Mouse (Mus musculus) macrophage (primary cell): ENCODE measurements around the gene Akr1b8. TPM values are rescaled to one million over a fixed set of nuclear protein-coding genes. Genes with fewer than 3 reads are reported as not detected.
"Not testable (repeated sequence)": the region's sequence is repeated elsewhere in the genome, so short reads cannot be mapped to it uniquely, and the experiment has no call there.

Source experiments
- H3K27ac ChIP-seq: fragments of 350-480 bp; formaldehyde crosslinking; 2 replicates; pipeline ENCODE4 v1.9.0; 2021
- H3K36me3 ChIP-seq: fragments of 350-480 bp; formaldehyde crosslinking; 2 replicates; pipeline ENCODE4 v1.9.0; 2021; ENCODE audit errors: inconsistent target
- H3K4me3 ChIP-seq: fragments of 350-480 bp; formaldehyde crosslinking; 2 replicates; pipeline ENCODE4 v1.9.0; 2021; ENCODE audit errors: inconsistent target
- H3K79me2 ChIP-seq: fragments of 350-480 bp; formaldehyde crosslinking; 2 replicates; pipeline ENCODE4 v1.9.0; 2021; ENCODE audit errors: inconsistent target
- WGBS: methylation state at CpG from one replicate; pipeline ENCODE4 v1.1.7; 2026; ENCODE audit warnings: inconsistent platforms; ENCODE audit not compliant: missing documents; 5-methylcytosine and 5-hydroxymethylcytosine counted together
- polyA plus RNA-seq: library from polyadenylated mRNA; stranded (reverse); fragments of 250-400 nt; gene quantifications from 3 replicates; pipeline ENCODE4 v1.2.4, GENCODE M21; 2018; ENCODE audit warnings: inconsistent platforms

Gene Akr1b8
- polyA plus RNA-seq, 1 experiment from 2014 or later, result 28.5 TPM

DNA sequence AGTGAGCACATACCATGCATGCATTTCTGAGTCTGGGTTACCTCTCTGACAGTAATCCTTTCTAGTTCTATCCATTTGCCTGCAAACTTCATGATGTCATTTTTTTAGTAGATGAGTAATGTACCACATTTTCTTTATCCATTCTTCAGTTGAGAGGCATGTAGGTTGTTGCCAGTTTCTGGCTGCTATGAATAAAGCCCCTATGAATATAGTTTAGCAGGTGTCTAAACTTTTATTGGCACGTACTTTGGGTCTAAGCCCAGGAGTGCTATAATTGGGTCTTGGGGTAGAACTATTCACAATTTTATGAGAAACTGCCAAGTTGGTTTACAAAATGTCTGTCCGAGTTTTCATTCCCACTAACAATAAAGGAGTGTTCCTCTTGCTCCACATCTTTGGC is 16.1 kb upstream of the Akr1b8 start:
- no peak overlapping the region for H3K27ac ChIP-seq
- H3K79me2 ChIP-seq, result no peaks in the 10 kb centered on the region
- 94% methylated on average over 2 of the region's 2 CpGs for WGBS

DNA sequence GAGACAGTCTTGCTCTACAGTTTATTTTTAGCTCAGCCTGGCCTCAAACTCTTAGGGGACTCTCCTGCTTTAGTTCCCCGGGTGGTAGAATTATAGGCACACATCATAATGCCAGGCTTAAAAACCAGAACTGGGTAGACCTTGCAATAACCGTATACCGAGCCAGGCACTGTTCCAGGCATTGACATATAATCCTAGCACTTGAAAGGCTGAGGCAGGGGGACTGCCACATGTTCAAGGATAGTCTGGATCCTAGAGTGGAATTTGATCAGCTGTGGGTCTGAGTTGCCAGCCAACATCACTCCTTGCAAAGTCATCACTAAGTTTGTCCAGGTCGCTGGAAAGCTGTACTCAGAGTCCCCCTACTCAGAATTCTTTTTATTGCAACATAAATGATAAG is 11.9 kb upstream of the Akr1b8 start:
- Histone ChIP-seq H3K4me3 (no peak overlapping the region), H3K36me3 (no peaks in the 10 kb centered on the region), H3K27ac (no peak overlapping the region), H3K79me2 (no peaks in the 10 kb centered on the region)
- 93% methylated on average over 4 of the region's 4 CpGs for whole genome bisulfite sequencing

More for the DNA sequence above, 16.1 kb upstream of the Akr1b8 start:
- Histone ChIP-seq H3K36me3 (no peaks in the 10 kb centered on the region), H3K4me3 (no peak overlapping the region)

DNA sequence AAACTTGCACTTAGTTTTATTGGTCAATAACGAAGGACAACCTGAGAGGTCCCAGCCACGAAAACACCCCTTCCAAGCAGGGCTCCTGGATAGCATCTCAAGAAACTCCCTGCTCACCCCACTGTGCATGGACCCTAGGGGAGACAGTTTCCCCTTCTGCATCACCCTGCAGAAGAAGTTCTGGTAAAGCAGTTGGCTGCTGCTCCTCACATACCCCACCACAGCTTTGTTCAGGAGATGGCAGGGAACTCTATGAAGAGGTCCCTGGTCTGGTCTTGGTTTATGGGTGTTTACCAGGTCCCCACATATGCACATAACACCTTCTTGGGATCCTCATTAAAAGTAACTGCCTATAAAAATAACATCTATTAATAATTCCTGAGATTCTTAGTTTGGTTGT is 11.4 kb upstream of the Akr1b8 start:
- WGBS, result 96% methylated on average over 2 of the region's 2 CpGs
- no peaks in the 10 kb centered on the region for H3K36me3 ChIP-seq
- H3K4me3 ChIP-seq, result no peak overlapping the region
- no peaks in the 10 kb centered on the region for H3K79me2 ChIP-seq
- no peak overlapping the region for H3K27ac ChIP-seq

DNA sequence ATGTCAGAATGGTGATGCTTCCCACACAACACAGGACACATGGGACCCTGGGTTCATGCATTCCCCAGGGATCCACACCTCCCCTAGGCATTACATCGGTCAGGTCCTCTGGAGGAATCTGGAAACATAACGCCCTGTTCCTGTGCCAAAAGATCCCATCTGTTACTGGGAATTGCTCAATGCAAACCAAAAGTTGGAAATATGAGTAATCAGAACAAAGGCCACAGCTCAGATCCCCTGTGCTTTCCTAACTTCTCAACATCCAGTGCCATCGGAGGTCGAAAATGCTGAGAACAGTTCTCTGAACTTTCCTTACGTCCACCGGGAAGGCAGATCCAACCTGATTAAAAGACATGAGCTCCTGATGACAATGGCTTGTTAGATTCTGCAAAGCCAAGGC is 10.5 kb upstream of the Akr1b8 start:
- Histone ChIP-seq H3K4me3 (no peak overlapping the region), H3K36me3 (no peaks in the 10 kb centered on the region), H3K27ac (no peak overlapping the region), H3K79me2 (no peaks in the 10 kb centered on the region)
- 90% methylated on average over 6 of the region's 6 CpGs for WGBS

DNA sequence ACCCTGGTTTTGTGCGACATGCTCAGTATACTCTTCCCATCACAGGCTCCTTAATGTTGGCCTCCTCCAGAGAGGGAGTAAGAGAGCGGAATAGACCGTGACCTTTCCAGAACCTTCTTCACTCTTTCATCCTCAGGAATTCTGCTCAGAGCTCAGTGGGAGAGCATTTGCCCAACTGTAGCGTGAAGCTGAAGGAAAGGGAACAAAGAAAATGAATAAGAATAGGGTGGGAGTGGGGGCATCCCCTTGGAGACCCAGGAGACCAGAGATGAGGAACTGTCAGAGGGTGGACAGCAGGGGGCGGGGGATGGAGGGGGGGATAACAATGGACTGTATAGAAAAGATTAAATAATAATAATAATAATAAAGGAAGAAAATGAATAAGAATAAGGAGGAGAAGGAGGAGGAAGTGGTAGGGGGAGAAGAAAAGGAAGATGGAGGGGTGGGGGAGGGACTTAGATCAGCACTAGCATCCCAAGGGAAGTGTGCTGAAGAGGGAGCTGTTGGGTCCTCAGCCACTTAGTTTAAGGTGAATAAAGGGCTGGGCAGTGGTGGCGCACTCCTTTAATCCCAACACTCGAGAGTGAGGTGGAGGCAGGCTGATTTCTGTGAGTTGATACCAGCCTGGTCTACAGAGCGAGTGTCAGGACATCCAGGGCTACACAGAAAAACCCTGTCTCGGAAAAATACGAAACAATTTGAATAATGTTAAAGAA is 9.6 kb upstream of the Akr1b8 start:
- no peaks in the 10 kb centered on the region for H3K36me3 ChIP-seq
- WGBS, result 86% methylated on average over 9 of the region's 10 CpGs

DNA sequence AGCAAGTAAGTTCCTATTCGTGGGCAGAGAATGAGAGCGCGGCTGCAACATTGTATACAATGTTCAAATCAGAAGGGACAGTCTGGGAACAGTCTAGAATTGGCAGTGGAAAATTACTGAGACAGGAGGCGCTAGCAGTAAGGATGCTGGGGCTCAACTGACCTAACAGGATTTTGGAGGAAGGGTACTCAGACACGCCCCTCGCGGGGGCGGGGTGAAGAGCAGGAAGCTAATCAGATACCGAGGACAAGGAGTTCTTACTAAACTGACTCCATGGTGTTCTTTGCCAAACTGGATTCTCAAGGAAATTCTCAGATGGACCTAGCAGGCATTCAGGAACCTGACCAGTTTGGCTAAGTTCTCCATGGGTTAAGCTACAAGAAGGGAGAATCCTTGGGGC is 9.0 kb upstream of the Akr1b8 start:
- no peak overlapping the region for H3K4me3 ChIP-seq
- no peaks in the 10 kb centered on the region for H3K36me3 ChIP-seq
- H3K79me2 ChIP-seq, result no peaks in the 10 kb centered on the region
- no peak overlapping the region for H3K27ac ChIP-seq
- 39% methylated on average over 9 of the region's 9 CpGs for WGBS

More for the DNA sequence above, 9.6 kb upstream of the Akr1b8 start:
- no peak overlapping the region for H3K27ac ChIP-seq
- no peaks in the 10 kb centered on the region for H3K79me2 ChIP-seq
- no peak overlapping the region for H3K4me3 ChIP-seq

DNA sequence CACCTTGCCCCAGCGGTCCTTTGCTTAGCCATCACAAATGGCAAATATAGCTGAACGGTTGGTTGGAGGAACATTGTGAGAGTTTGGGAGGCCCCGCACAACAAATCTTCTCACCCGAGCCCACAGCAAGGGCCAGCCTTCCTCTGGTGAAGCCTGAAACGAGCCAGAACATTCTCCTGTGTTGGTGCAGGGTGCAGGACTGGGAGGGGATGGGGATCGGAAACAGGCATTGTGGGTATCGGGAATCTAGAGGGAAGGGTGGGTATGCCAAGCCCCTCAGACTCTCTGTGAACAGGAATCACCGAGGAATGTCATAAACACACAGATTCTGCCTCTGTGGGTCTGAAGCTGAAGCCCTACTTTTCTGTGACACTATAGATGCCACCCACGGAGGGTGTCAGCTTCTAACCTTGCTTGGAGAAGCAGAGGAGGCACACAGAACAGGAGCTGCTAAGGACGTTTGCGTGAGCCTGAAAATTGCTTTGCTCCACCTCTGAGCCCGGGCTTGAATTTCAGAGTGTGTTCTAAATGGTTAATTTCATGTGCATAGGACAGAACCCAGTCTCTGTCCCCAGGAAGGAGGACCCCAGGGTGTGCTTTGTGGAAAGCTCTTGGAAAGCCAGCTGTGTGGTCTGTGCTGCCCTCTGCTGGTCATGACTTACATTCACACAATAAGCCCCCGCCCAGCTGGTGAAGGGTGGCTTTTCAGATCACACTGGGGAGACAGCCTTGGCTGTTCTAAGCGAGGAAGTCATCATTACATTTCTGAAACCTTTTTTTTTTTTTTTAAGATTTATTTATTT is 7.6 kb upstream of the Akr1b8 start:
- WGBS, result 64% methylated on average over 13 of the region's 14 CpGs
- no peak overlapping the region for H3K27ac ChIP-seq
- no peaks in the 10 kb centered on the region for H3K79me2 ChIP-seq
- H3K36me3 ChIP-seq, result no peaks in the 10 kb centered on the region
- no peak overlapping the region for H3K4me3 ChIP-seq

DNA sequence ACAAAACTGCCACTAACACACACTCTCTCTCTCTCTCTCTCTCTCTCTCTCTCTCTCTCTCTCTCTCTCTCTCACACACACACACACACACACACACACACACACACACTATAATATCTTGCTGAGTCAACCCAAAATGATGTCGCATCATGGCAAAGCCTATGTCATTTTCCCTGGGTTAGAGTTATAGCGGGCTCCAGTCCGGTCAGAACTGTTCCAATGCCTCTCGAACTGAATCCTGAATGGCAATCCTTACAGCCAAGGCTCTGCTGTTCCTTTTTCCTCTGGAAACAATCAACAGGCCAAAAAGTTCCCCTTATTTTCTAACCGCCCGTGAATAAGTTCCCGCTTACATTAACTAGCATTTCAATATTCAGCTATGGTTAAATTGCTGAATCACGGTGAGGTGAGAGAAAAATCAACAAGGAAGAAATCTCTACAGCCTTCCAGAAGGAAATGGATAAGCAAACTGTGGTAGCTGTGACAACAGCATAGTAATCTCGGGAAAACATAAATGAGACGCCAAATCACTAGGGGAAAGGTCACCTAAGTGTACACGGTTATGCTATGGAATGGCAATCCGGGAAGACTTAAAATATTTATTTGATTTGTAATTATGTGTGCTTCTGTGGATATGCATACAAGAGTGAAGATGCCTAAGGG is 3.8 kb upstream of the Akr1b8 start:
- H3K27ac ChIP-seq, result no peak overlapping the region
- no peaks in the 10 kb centered on the region for H3K79me2 ChIP-seq
- no peak overlapping the region for H3K4me3 ChIP-seq
- WGBS, result 75% methylated on average over 12 of the region's 12 CpGs
- no peaks in the 10 kb centered on the region for H3K36me3 ChIP-seq

DNA sequence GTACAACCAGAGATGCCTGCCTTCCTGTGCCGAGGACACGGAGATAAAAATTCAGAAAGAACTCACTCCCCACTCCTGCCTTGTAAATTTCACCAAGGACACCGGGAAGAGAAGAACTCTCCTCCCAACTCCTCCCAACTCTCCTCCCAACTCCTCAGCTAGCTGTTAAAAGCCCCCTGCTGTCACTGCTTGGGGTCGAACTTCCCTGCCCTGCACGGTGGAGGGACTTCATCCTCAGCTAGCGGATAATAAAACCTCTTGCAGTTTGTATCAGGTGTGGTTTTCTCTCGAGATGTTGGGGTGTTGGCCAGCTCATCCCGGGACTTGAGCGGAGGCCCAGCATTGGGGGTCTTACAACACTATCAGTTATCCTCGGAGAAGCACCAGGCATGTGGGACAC is 2.4 kb upstream of the Akr1b8 start:
- H3K4me3 ChIP-seq, H3K27ac ChIP-seq, H3K36me3 ChIP-seq, H3K79me2 ChIP-seq: not testable (repeated sequence)
- 83% methylated on average over 7 of the region's 10 CpGs for WGBS

DNA sequence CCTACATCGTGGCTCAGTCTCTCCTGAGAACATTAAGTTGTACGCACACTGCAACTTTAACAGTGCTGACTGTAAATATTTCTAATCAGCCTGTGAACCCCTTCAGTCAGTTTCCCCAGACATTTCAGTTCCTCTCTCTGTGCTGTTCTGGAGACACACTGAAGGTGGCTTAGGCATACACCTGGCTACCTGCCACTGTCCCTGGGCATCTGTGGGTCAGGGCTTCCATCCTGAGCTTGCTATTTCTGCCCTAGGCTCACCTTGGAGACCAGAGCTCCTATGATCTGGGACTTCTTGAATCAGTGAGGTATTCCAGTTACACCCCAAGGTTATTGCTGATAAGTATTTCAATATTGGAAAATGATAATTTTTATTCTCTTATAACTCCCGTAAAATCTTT is 1.5 kb upstream of the Akr1b8 start:
- Histone ChIP-seq H3K4me3 (no peak overlapping the region), H3K79me2 (no peaks in the 10 kb centered on the region), H3K36me3 (no peaks in the 10 kb centered on the region), H3K27ac (no peak overlapping the region)
- WGBS, result 100% methylated on average over 3 of the region's 3 CpGs

DNA sequence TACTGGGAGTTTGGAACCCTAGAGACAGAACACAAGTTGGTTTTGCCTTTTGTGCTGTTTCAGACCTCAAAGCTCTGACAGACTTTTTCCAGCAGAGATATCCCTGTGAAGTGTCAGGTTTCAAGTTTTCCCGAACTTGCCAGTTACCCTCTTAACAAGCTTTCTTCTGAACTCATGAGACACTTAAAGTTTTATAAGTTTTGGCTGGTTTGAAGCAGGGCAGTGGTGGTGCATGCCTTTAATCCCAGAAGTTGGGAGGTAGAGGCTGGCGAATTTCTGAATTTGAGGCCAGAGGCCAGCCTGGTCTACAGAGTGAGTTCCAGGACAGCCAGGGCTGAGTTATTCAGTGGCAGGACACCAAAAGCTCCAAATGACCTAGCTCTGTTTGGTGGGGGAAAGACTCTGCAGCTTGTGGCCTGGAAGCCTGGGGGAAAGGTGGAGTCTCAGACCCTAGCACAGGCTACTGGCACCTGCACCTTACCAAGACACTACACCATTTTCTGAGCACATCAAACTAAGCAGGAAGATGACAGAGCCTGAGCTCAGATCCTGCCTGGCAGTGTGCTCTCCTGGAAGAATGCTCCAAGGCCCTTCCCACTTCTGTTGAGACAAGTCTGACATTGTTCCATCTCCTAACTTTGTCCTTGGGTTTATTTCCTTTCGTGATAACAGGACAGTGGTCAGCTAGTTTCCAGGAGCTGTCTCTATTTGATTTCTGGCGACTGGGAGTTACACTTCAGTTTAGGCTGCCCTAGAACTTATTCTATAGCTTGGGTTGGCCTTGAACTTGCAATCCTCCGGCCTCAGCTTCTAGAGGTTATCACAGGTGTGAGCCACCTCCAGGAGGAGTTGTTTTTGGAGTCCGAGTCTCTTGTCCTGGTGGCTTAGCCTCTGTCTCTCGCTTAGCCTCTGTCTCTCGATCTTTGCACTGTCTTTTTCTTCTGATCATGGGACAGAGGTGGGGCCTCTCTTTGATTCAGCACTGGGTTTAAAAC is 732 bp downstream of the Akr1b8 start:
- Histone ChIP-seq H3K36me3 (no peaks in the 10 kb centered on the region), H3K27ac (peak overlapping the region; percentile 3; the same call in 1 of the 2 replicates), H3K79me2 (no peaks in the 10 kb centered on the region), H3K4me3 (peak overlapping the region; percentile 12; the same call in 1 of the 2 replicates)
- WGBS, result 91% methylated on average over 8 of the region's 8 CpGs

DNA sequence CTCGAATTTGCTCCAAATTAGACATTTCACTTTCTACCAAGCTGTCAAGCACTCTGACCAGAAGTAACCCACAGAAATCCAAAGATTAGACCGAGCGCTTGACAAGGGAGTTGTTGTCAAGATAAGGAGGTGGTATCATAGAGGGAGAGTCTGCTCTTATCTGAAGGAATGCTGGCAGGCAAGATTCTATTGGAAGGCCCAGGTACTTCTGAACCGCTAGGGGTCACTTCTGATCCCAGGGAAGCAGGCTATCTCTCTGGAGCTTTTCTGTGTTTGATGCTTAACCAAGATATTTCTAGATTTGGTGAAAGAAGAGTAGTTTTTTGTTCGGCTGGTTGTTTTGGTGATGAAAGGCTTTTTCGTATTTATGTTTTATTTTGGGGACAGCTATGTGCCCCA is 1.4 kb downstream of the Akr1b8 start:
- Histone ChIP-seq H3K36me3 (no peaks in the 10 kb centered on the region), H3K27ac (no peak overlapping the region), H3K79me2 (no peaks in the 10 kb centered on the region), H3K4me3 (no peak overlapping the region)
- WGBS, result 89% methylated on average over 6 of the region's 6 CpGs

DNA sequence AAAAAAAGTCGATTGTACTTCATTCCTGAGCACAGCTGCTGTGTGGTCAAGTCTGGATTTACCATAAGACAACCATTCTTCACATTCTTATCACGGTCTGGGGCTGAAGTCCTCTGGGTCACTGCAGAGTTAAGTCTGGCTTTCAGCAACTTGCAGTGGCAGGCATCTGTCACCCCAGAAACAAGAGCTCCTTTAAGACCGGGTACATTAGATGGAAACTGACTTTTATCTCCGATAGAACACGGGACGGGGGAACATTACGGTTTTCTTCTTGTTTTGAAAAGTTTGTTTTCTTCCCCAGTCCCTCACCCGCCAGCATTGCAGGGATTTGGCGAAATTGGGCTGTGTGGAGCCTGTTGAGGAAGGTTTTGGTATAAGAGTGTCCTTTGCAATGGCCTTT is 1.9 kb downstream of the Akr1b8 start:
- WGBS, result 93% methylated on average over 9 of the region's 9 CpGs
- H3K36me3 ChIP-seq, result no peaks in the 10 kb centered on the region
- H3K79me2 ChIP-seq, result no peaks in the 10 kb centered on the region
- H3K27ac ChIP-seq, result no peak overlapping the region
- no peak overlapping the region for H3K4me3 ChIP-seq
